Comparison of ENCODE assay signal across 8 mouse cellular contexts in the genomic region with DNA sequence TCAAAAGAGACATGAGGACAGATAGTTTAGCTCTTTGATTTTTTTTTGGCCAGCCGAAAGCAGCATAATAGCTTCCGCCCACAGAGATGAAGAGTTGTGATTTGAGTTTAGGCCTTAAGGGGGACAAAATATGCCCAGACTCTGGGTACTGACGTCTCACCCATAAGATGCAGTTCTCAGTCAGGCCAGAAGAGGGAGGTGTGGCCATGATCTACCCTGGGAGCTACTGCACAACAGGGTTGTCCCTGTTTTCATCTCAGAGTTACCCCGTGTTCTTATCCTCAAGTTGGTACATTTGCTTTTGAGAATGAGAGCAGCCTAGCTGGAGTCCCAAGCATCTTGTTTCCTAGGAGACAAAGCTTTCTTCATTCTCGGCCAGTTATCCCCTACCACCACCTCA.
DNase-seq lines count a peak whose midpoint lies in the region; ATAC-seq and TF ChIP-seq lines count a peak whose summit lies in the region.

No protein-coding gene starts in this region.

- TF ChIP-seq CTCF in G1E (IDR thresholded peaks at IDR 0.05; ENCODE audit: low read depth, low read length), result peak; percentile 88

- H3K27me3 ChIP-seq in G1E (ENCODE audit: insufficient read depth, low read length), result peaks cover 15% of the 10 kb centered on the region
- H3K27me3 ChIP-seq in forebrain, embryonic 10.5 days (ENCODE audit: poor library complexity, severe bottlenecking), result no peaks in the 10 kb centered on the region
- no peaks in the 10 kb centered on the region for H3K27me3 ChIP-seq in lung, embryonic 15.5 days

- no peak for DNase-seq in G1E (ENCODE audit: low spot score)
- DNase-seq in c-Kit-negative CD71-positive TER-119-positive erythroid progenitor cells, embryonic 14.5 days (ENCODE audit: low read depth, low spot score), result peak; percentile 44
- peak; percentile 75 for DNase-seq in forebrain, embryonic 10.5 days (ENCODE audit: extremely low spot score, low spot score)
- DNase-seq in heart, postnatal 36 days, result peak; percentile 78 to 83
- DNase-seq in layer of hippocampus, adult 11-12 months (ENCODE audit: low spot score), result peak; percentile 89
- peak; percentile 93 for DNase-seq in retina, embryonic 14.5 days (ENCODE audit: low spot score)
- peak; percentile 88 for DNase-seq in thymus, postnatal 4 days

- no peaks in the 10 kb centered on the region for H3K4me1 ChIP-seq in G1E (ENCODE audit: insufficient read depth, low read depth, low read length)
- H3K4me1 ChIP-seq in forebrain, embryonic 10.5 days, result peaks cover 35% of the 10 kb centered on the region
- no peaks in the 10 kb centered on the region for H3K4me1 ChIP-seq in lung, embryonic 15.5 days

- no peaks in the 10 kb centered on the region for H3K9me3 ChIP-seq in G1E (replicated peaks)
- no peaks in the 10 kb centered on the region for H3K9me3 ChIP-seq in forebrain, embryonic 10.5 days
- no peaks in the 10 kb centered on the region for H3K9me3 ChIP-seq in lung, embryonic 15.5 days

- no peak overlapping the region for H3K27ac ChIP-seq in forebrain, embryonic 10.5 days
- no peak overlapping the region for H3K27ac ChIP-seq in lung, embryonic 15.5 days

- 52% methylated on average over 5 of the region's 5 CpGs for WGBS in forebrain, embryonic 10.5 days
- WGBS in lung, embryonic 15.5 days, result 42% methylated on average over 5 of the region's 5 CpGs

- peak; percentile 74; the same call in 1 of the 2 replicates for ATAC-seq in G1E (ENCODE audit: extremely low read depth, insufficient number of reproducible peaks, low FRiP score, poor library complexity, severe bottlenecking)
- peak; percentile 50; the same call in 1 of the 2 replicates for ATAC-seq in lung, embryonic 15.5 days (ENCODE audit: borderline replicate concordance, extremely low read depth, low FRiP score, low TSS enrichment)

- H3K36me3 ChIP-seq in G1E (replicated peaks), result peaks cover 28% of the 10 kb centered on the region
- peaks cover 45% of the 10 kb centered on the region for H3K36me3 ChIP-seq in forebrain, embryonic 10.5 days (replicated peaks)
- H3K36me3 ChIP-seq in lung, embryonic 15.5 days, result peaks cover 8% of the 10 kb centered on the region; the same call in 1 of the 2 replicates

- intact Hi-C loops in heart, postnatal 36 days (cut with DNase I), result loop anchor here (2.0 to 5.0 kb wide), 3 partner anchors 149 to 359 kb away; partner anchors contain the start of gene Spata20

- no peak overlapping the region for H3K4me2 ChIP-seq in lung, embryonic 15.5 days

- H3K4me3 ChIP-seq in G1E (ENCODE audit: low read depth, low read length), result no peak overlapping the region
- H3K4me3 ChIP-seq in forebrain, embryonic 10.5 days, result no peak overlapping the region
- H3K4me3 ChIP-seq in lung, embryonic 15.5 days, result no peak overlapping the region

- no peak overlapping the region for H3K9ac ChIP-seq in lung, embryonic 15.5 days
